Mouse (Mus musculus) stomach, embryonic 15.5 days (tissue): ENCODE data around the gene Egln1. TPM values are rescaled to one million over a fixed set of nuclear protein-coding genes. Genes with fewer than 3 reads are reported as not detected.

Experiments
- ATAC-seq: fragments of 200-750 bp; cut with Nextera tagmentation; 2 replicates; pipeline ENCODE4 v1.8.0; 2017; ENCODE audit warnings: low read depth, moderate number of reproducible peaks, moderate TSS enrichment; ENCODE audit not compliant: insufficient read depth, low FRiP score
- H3K27ac ChIP-seq: fragments of 300-500 bp; sonication (generic); 2 replicates; pipeline ENCODE4 v1.5.1; 2015; ENCODE audit warnings: mild to moderate bottlenecking, inconsistent platforms
- H3K27me3 ChIP-seq: fragments of 300-500 bp; sonication (generic); replicated peaks from 2 replicates; pipeline ENCODE4 v1.6.1; 2015; ENCODE audit warnings: inconsistent platforms
- H3K36me3 ChIP-seq: fragments of 300-500 bp; sonication (generic); 2 replicates; pipeline ENCODE4 v1.6.1; 2015; ENCODE audit warnings: inconsistent platforms
- H3K4me1 ChIP-seq: fragments of 300-500 bp; sonication (generic); 2 replicates; pipeline ENCODE4 v1.6.1; 2015; ENCODE audit warnings: inconsistent platforms
- H3K4me2 ChIP-seq: fragments of 300-500 bp; sonication (generic); 2 replicates; pipeline ENCODE4 v1.6.1; 2015; ENCODE audit warnings: mild to moderate bottlenecking, inconsistent platforms
- H3K4me3 ChIP-seq: fragments of 300-500 bp; sonication (generic); replicated peaks from 2 replicates; pipeline ENCODE4 v1.5.1; 2015; ENCODE audit warnings: inconsistent platforms
- H3K9ac ChIP-seq: fragments of 300-500 bp; sonication (generic); 2 replicates; pipeline ENCODE4 v1.6.1; 2015; ENCODE audit warnings: inconsistent platforms
- H3K9me3 ChIP-seq: fragments of 300-500 bp; sonication (generic); 2 replicates; pipeline ENCODE4 v1.6.1; 2016; ENCODE audit warnings: inconsistent platforms
- WGBS: fragments of 180-500 bp; shearing (Covaris S2); methylation state at CpG from one replicate; pipeline ENCODE4 v1.1.7; 2015; 5-methylcytosine and 5-hydroxymethylcytosine counted together
- polyA plus RNA-seq: library from polyadenylated mRNA; unstranded; fragments of >200 nt; fragmentation: Nextera tagmentation; extraction: Ambion mirVana; gene quantifications from 2 replicates; pipeline ENCODE4 v1.2.1, GENCODE M21; 2015

The Egln1 gene
- polyA plus RNA-seq, 1 experiment from 2014 or later, result 15.2 TPM

GRCm38 (mm10) chr8:124921369-124922279, 27.5 kb downstream of the Egln1 start:
- Histone ChIP-seq H3K4me3 (no peak overlapping the region), H3K27ac (0 out of 2 replicates have a peak overlapping the region, but pooled peaks have one; percentile 27)

GRCm38 (mm10) chr8:124917741-124918484, 31.2 kb downstream of the Egln1 start:
- Histone ChIP-seq H3K27me3 (no peaks in the 10 kb centered on the region), H3K9ac (no peak overlapping the region), H3K9me3 (no peaks in the 10 kb centered on the region), H3K36me3 (peaks cover 25% of the 10 kb centered on the region), H3K4me2 (no peak overlapping the region), H3K4me3 (no peak overlapping the region), H3K27ac (no peak overlapping the region), H3K4me1 (peaks cover 15% of the 10 kb centered on the region)
- WGBS, result 81% methylated on average over 18 of the region's 18 CpGs
- ATAC-seq, result no peak

More at GRCm38 (mm10) chr8:124921369-124922279, 27.5 kb downstream of the Egln1 start:
- no peaks in the 10 kb centered on the region for H3K27me3 ChIP-seq
- ATAC-seq, result no peak
- peaks cover 19% of the 10 kb centered on the region for H3K4me1 ChIP-seq
- H3K9me3 ChIP-seq, result no peaks in the 10 kb centered on the region
- H3K36me3 ChIP-seq, result no peaks in the 10 kb centered on the region
- 49% methylated on average over 18 of the region's 18 CpGs for WGBS
- H3K4me2 ChIP-seq, result peak overlapping the region; percentile 21
- H3K9ac ChIP-seq, result no peak overlapping the region

- H3K27me3 ChIP-seq, result no peaks in the 10 kb centered on the region
- WGBS, result 96% methylated on average over 5 of the region's 5 CpGs
- ATAC-seq, result no peak
- no peak overlapping the region for H3K4me3 ChIP-seq
- no peak overlapping the region for H3K27ac ChIP-seq
- H3K9ac ChIP-seq, result no peak overlapping the region
- no peak overlapping the region for H3K4me2 ChIP-seq
- H3K9me3 ChIP-seq, result no peaks in the 10 kb centered on the region
- no peaks in the 10 kb centered on the region for H3K4me1 ChIP-seq
- H3K36me3 ChIP-seq, result peaks cover 41% of the 10 kb centered on the region
Measured at GRCm38 (mm10) chr8:124914061-124914460, 35.1 kb downstream of the Egln1 start.

DNA sequence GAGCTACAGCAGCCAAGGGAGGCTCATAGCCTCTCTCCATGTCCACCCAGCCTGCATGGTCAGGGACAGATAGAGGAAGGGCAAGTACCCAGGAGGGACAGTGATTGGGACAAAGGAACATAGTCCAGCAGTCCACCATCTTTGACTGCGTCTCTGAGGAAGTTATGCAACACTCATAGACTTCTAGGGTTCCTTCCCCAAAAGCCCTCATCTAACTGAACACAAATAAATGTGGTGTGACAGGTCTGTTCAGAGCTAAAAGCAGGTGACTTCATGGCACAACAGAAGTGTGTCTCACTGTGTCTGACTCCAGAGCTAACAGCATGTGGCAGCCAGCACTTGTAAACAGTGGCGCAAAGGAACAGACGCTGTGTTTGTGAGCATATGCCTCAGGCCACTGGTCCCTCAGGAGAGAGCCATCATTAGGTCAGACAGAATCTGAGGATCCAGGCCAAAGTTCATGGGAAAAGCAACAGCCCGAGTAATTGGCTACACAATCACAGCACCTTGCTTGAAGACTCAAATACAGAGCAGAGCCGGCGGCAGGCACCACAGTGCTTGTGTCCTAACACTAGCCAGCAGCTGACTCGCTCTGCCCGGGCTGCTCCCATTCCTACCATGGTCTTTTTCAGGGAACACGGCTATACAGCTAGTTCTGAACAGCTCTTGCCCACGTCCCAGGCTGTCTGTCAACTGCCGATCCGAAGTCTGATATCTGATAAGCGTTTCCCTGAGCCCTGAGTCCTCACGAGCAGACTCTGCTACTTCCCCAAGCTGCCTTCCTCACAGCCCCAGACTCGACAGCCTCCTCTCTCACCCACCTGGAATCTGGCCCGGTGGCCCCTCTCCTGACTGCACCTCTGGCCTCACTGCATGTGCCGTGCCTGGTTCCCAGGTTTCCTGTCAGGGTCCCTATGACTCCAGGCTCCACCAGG, 36.9 kb downstream of the Egln1 start:
- peaks cover 50% of the 10 kb centered on the region for H3K36me3 ChIP-seq
- no peak overlapping the region for H3K4me2 ChIP-seq
- no peak; the same call in 1 of the 2 replicates for ATAC-seq
- H3K9me3 ChIP-seq, result no peaks in the 10 kb centered on the region
- H3K27me3 ChIP-seq, result no peaks in the 10 kb centered on the region
- H3K4me3 ChIP-seq, result no peak overlapping the region
- 75% methylated on average over 17 of the region's 17 CpGs for WGBS
- no peak overlapping the region for H3K9ac ChIP-seq
- H3K4me1 ChIP-seq, result no peaks in the 10 kb centered on the region
- H3K27ac ChIP-seq, result no peak overlapping the region

DNA sequence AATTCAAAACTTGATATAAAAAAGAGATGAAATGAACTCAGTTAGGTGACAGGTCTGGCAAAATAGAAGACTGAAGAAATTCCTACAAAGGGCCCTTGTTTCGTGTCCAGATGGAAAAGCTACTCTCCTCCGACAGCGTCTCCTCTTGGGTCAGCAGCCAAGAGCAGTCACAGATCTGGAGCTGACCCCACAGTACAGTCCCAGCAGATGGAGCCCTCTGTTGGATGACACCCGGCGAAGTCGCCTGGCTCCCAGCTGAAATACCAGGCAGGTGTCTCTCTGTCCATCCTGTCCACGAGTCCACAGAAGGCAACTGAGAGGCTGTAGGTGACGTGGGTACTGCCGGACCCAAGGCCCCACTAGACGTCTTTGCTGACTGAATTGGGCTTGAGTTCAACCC, 38.8 kb downstream of the Egln1 start:
- Histone ChIP-seq H3K4me1 (no peaks in the 10 kb centered on the region), H3K4me3 (no peak overlapping the region), H3K36me3 (peaks cover 60% of the 10 kb centered on the region), H3K27me3 (no peaks in the 10 kb centered on the region), H3K4me2 (no peak overlapping the region), H3K9ac (no peak overlapping the region), H3K27ac (no peak overlapping the region), H3K9me3 (no peaks in the 10 kb centered on the region)
- WGBS, result 80% methylated on average over 10 of the region's 10 CpGs
- ATAC-seq, result no peak

- no peak overlapping the region for H3K4me2 ChIP-seq
- 95% methylated on average over 16 of the region's 16 CpGs for WGBS
- H3K27ac ChIP-seq, result no peak overlapping the region
- H3K9ac ChIP-seq, result no peak overlapping the region
- peaks cover 56% of the 10 kb centered on the region for H3K36me3 ChIP-seq
- no peaks in the 10 kb centered on the region for H3K4me1 ChIP-seq
- no peak for ATAC-seq
- H3K9me3 ChIP-seq, result no peaks in the 10 kb centered on the region
- H3K4me3 ChIP-seq, result no peak overlapping the region
- H3K27me3 ChIP-seq, result no peaks in the 10 kb centered on the region
Measured at GRCm38 (mm10) chr8:124909936-124910335, 39.2 kb downstream of the Egln1 start.

DNA sequence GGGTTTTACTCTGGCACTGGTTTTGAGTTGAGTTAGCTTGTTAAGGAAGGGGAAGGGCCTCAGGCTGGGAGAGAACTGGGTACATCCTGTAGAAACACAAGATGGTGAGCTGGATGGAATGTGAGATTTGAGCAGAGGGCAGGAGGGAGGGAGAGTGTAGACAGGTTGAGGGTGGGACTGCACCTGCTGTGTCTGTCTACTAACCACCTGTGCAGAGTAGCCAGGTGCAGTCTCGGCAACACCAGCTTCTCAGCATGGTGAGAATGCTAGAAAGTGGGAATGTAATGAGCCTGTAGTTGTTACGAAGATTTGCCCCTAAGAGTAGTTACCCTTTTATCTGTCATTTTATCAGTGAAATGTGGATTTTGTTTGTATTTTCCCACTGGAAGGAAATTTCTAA, 43.6 kb downstream of the Egln1 start:
- Histone ChIP-seq H3K27ac (no peak overlapping the region), H3K4me2 (no peak overlapping the region), H3K9me3 (no peaks in the 10 kb centered on the region), H3K36me3 (peaks cover 46% of the 10 kb centered on the region), H3K4me3 (no peak overlapping the region), H3K4me1 (no peaks in the 10 kb centered on the region), H3K27me3 (no peaks in the 10 kb centered on the region), H3K9ac (no peak overlapping the region)
- ATAC-seq, result no peak
- 83% methylated on average over 2 of the region's 2 CpGs for WGBS

GRCm38 (mm10) chr8:124903198-124903597, 45.9 kb downstream of the Egln1 start:
- H3K9me3 ChIP-seq, result no peaks in the 10 kb centered on the region
- 90% methylated on average over 15 of the region's 15 CpGs for WGBS

DNA sequence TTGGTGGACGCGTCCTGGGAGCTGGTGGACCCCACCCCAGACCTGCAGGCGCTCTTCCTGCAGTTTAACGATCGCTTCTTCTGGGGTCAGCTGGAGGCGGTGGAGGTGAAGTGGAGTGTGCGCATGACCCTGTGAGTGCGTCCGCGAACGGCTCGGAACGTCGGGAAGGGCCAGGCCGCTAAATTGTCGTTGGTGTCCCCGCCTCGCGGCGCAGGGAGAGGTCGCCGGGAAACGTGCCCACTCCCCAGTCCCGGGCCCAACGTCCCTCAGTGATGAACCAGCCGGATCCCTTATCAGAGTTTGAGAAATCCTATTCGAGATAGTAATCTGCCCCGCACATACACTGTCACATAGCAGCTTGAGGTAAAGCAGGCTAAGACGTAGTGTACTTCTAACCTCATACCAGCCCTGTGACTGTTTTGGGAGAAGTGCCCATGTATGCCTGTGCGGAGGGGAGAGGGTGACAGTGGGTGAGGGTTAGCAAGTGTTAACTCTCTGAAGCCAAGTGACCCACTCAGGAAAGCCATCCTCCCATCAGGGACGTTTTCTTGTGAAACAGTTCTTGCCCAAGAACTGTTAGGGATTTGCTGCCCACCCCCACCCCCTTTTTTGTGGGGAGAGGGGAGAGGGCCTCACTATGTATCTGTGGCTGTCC, 50.7 kb downstream of the Egln1 start:
- no peak for ATAC-seq
- Histone ChIP-seq H3K27me3 (no peaks in the 10 kb centered on the region), H3K36me3 (peaks cover 30% of the 10 kb centered on the region), H3K4me2 (peak overlapping the region; percentile 82), H3K4me1 (peaks cover 24% of the 10 kb centered on the region), H3K9me3 (no peaks in the 10 kb centered on the region), H3K9ac (peak overlapping the region; percentile 70), H3K27ac (peak overlapping the region; percentile 45; the same call in 1 of the 2 replicates), H3K4me3 (peak overlapping the region; percentile 91)
- 4% methylated on average over 31 of the region's 31 CpGs for WGBS

More at GRCm38 (mm10) chr8:124903198-124903597, 45.9 kb downstream of the Egln1 start:
- no peak overlapping the region for H3K9ac ChIP-seq
- no peaks in the 10 kb centered on the region for H3K27me3 ChIP-seq
- no peak for ATAC-seq
- no peak overlapping the region for H3K4me3 ChIP-seq
- H3K36me3 ChIP-seq, result peaks cover 43% of the 10 kb centered on the region
- H3K4me1 ChIP-seq, result peaks cover 8% of the 10 kb centered on the region
- no peak overlapping the region for H3K4me2 ChIP-seq
- H3K27ac ChIP-seq, result no peak overlapping the region

- under 1% methylated on average over 114 of the region's 114 CpGs for WGBS
- Histone ChIP-seq H3K36me3 (peaks cover 33% of the 10 kb centered on the region), H3K4me1 (peaks cover 24% of the 10 kb centered on the region), H3K27me3 (no peaks in the 10 kb centered on the region), H3K9ac (peak within 1 kb of the TSS; percentile 84), H3K4me2 (peak within 1 kb of the TSS; percentile 97), H3K9me3 (no peaks in the 10 kb centered on the region), H3K4me3 (peak within 1 kb of the TSS; percentile 91), H3K27ac (peak within 1 kb of the TSS; percentile 85)
- peak; percentile 87 for ATAC-seq
Measured at GRCm38 (mm10) chr8:124897386-124898250, 51.5 kb downstream of the Egln1 start, which contains the start of the genes Exoc8 and Sprtn. TSS of gene Exoc8 (minus strand) at chr8:124897705. TSS of gene Sprtn (plus strand) at chr8:124897886.
